Mouse (Mus musculus) cerebellum, postnatal 14 days (tissue): Measurements from ENCODE around the gene Ggt6.
A peak's percentile ranks its signal among the peaks of the same experiment; 100 is the strongest.

Experiments
- DNase-seq, 2 experiments: peaks; one replicate each; pipeline ENCODE4 v3.0.0; 2021; ENCODE audit warnings: mixed read lengths in 2 of 2

Gene Ggt6

GRCm38 (mm10) chr11:72434963-72435693, at the start of gene Ggt6:
Gene Ggt6 (plus strand): TSS chr11:72435526.
- DNase-seq, result no peak

- DNase-seq, result no peak
Measured at GRCm38 (mm10) chr11:72388113-72388529, 47.2 kb upstream of the Ggt6 start.

GRCm38 (mm10) chr11:72389407-72390142, 45.8 kb upstream of the Ggt6 start:
- DNase-seq, result peak in 1 of 2 experiments; percentile 42

GRCm38 (mm10) chr11:72391181-72391580, 44.1 kb upstream of the Ggt6 start:
- no peak for DNase-seq

- DNase-seq, result no peak
Measured at GRCm38 (mm10) chr11:72393243-72393642, 42.1 kb upstream of the Ggt6 start.

GRCm38 (mm10) chr11:72393669-72394068, 41.7 kb upstream of the Ggt6 start:
- DNase-seq, result peak in 1 of 2 experiments; percentile 18

- DNase-seq, result no peak
Measured at GRCm38 (mm10) chr11:72394694-72395093, 40.6 kb upstream of the Ggt6 start.

- DNase-seq, result no peak
Measured at GRCm38 (mm10) chr11:72395652-72396051, 39.7 kb upstream of the Ggt6 start.

GRCm38 (mm10) chr11:72396621-72397020, 38.7 kb upstream of the Ggt6 start:
- no peak for DNase-seq

GRCm38 (mm10) chr11:72397072-72397471, 38.3 kb upstream of the Ggt6 start:
- peak; percentile 55 to 77 for DNase-seq

- DNase-seq, result no peak
Measured at GRCm38 (mm10) chr11:72397811-72398525, 37.4 kb upstream of the Ggt6 start.

GRCm38 (mm10) chr11:72401068-72401467, 34.3 kb upstream of the Ggt6 start:
- no peak for DNase-seq

GRCm38 (mm10) chr11:72402017-72402416, 33.3 kb upstream of the Ggt6 start:
- no peak for DNase-seq

- DNase-seq, result no peak
Measured at GRCm38 (mm10) chr11:72402969-72403368, 32.4 kb upstream of the Ggt6 start.

GRCm38 (mm10) chr11:72405532-72405931, 29.8 kb upstream of the Ggt6 start:
- DNase-seq, result no peak

- DNase-seq, result no peak
Measured at GRCm38 (mm10) chr11:72406079-72406675, 29.1 kb upstream of the Ggt6 start.

GRCm38 (mm10) chr11:72407081-72407480, 28.2 kb upstream of the Ggt6 start:
- no peak for DNase-seq

- no peak for DNase-seq
Measured at GRCm38 (mm10) chr11:72407574-72407973, 27.8 kb upstream of the Ggt6 start.

- DNase-seq, result no peak
Measured at GRCm38 (mm10) chr11:72408451-72409170, 26.7 kb upstream of the Ggt6 start.

- DNase-seq, result no peak
Measured at GRCm38 (mm10) chr11:72409649-72410385, 25.5 kb upstream of the Ggt6 start.

- DNase-seq, result no peak
Measured at GRCm38 (mm10) chr11:72410521-72411092, 24.7 kb upstream of the Ggt6 start.
